Mouse (Mus musculus) CH12.LX (cell line): ENCODE measurements at regions not wholly inside any gene's neighbourhood (a gene's known extent, or its start where the extent isn't known, plus 50 kb on each side); places are given as distances from the start of the nearest gene placed in this dataset.

Experiments
- DNase-seq: peaks from one replicate; pipeline ENCODE4 v3.0.0-alpha.2; 2013; ENCODE audit errors: extremely low read depth
- H3K27ac ChIP-seq: 2 replicates; pipeline ENCODE4 v1.5.1; 2012; ENCODE audit warnings: low read depth, mild to moderate bottlenecking, control low read depth, moderate library complexity; ENCODE audit not compliant: insufficient read depth
- H3K27me3 ChIP-seq: replicated peaks from 2 replicates; pipeline ENCODE3; 2012; ENCODE audit warnings: inconsistent platforms
- H3K36me3 ChIP-seq, 2 experiments: replicated peaks in 1 of 2; 2 replicates each; pipeline versions ENCODE3 to v1.6.1; 2012; ENCODE audit warnings: inconsistent platforms in 1 of 2, low read length in 1 of 2, mild to moderate bottlenecking in 1 of 2, mixed read lengths in 1 of 2, moderate library complexity in 1 of 2; ENCODE audit not compliant: control insufficient read depth in 1 of 2, insufficient read depth in 1 of 2
- H3K4me1 ChIP-seq, 2 experiments: 2 replicates each; pipeline ENCODE4 v1.6.1; 2012; ENCODE audit warnings: inconsistent platforms in 1 of 2, moderate library complexity in 1 of 2; ENCODE audit not compliant: insufficient read depth in 2 of 2, control insufficient read depth in 1 of 2
- H3K4me2 ChIP-seq: 2 replicates; pipeline ENCODE4 v1.6.1; 2012; ENCODE audit warnings: low read depth, mild to moderate bottlenecking, control low read depth; ENCODE audit not compliant: poor library complexity, insufficient read depth, severe bottlenecking
- H3K4me3 ChIP-seq, 3 experiments: fragments of 150-350 bp in 1 of 3; sonication (generic) in 1 of 3; replicated peaks in 1 of 3; 2 replicates each; pipeline versions ENCODE3 to v1.5.1; 2011 to 2012; ENCODE audit warnings: low read depth in 2 of 3, low read length in 2 of 3, mild to moderate bottlenecking in 2 of 3, moderate library complexity in 2 of 3, control low read depth in 1 of 3, improper control_type of control experiment in 1 of 3, inconsistent platforms in 1 of 3, mixed read lengths in 1 of 3; ENCODE audit not compliant: poor library complexity in 1 of 3
- H3K79me2 ChIP-seq: replicated peaks from 2 replicates; pipeline ENCODE4 v1.6.1; 2012; ENCODE audit warnings: mild to moderate bottlenecking, moderate library complexity; ENCODE audit not compliant: control insufficient read depth, poor library complexity, insufficient read depth, severe bottlenecking; ENCODE audit errors: extremely low read depth
- H3K9ac ChIP-seq: 2 replicates; pipeline ENCODE4 v1.6.1; 2012; ENCODE audit warnings: low read depth, mild to moderate bottlenecking, control low read depth, moderate library complexity; ENCODE audit not compliant: insufficient read depth
- H3K9me3 ChIP-seq: replicated peaks from 2 replicates; pipeline ENCODE3; 2012; ENCODE audit warnings: low read length, inconsistent platforms, mixed read lengths
- CHD2 ChIP-seq: IDR thresholded peaks from 2 replicates; pipeline ENCODE4 v1.6.1; 2011; ENCODE audit warnings: low read length, improper control_type of control experiment
- CTCF ChIP-seq, 2 experiments: IDR thresholded peaks in 1 of 2; conservative IDR thresholded peaks in 1 of 2; 2 replicates each; pipeline ENCODE4 v1.5.1; 2011 to 2012; ENCODE audit warnings: low read depth in 2 of 2, low read length in 2 of 2, improper control_type of control experiment in 1 of 2, inconsistent platforms in 1 of 2, mild to moderate bottlenecking in 1 of 2, moderate library complexity in 1 of 2
- JUN ChIP-seq: IDR thresholded peaks from 2 replicates; pipeline ENCODE4 v1.6.1; 2011; ENCODE audit warnings: low read depth, mild to moderate bottlenecking, low read length, improper control_type of control experiment, moderate library complexity; ENCODE audit not compliant: insufficient read depth
- MAFK ChIP-seq: IDR thresholded peaks from 2 replicates; pipeline ENCODE4 v1.6.1; 2011; ENCODE audit warnings: low read length, improper control_type of control experiment; ENCODE audit not compliant: insufficient replicate concordance
- MAZ ChIP-seq: IDR thresholded peaks from 2 replicates; pipeline ENCODE4 v1.6.1; 2012; ENCODE audit warnings: low read depth, mild to moderate bottlenecking, inconsistent platforms, low read length, improper control_type of control experiment, moderate library complexity
- MXI1 ChIP-seq: IDR thresholded peaks from 2 replicates; pipeline ENCODE4 v1.6.1; 2011; ENCODE audit warnings: mild to moderate bottlenecking, low read depth, low read length, improper control_type of control experiment
- RAD21 ChIP-seq: IDR thresholded peaks from 2 replicates; pipeline ENCODE4 v1.6.1; 2011; ENCODE audit warnings: low read depth, mild to moderate bottlenecking, low read length, improper control_type of control experiment, moderate library complexity
- SMC3 ChIP-seq: IDR thresholded peaks from 2 replicates; pipeline ENCODE4 v1.6.1; 2011; ENCODE audit warnings: low read depth, low read length, improper control_type of control experiment
- ZKSCAN1 ChIP-seq: IDR thresholded peaks from 2 replicates; pipeline ENCODE4 v1.6.1; 2012; ENCODE audit warnings: low read depth, inconsistent platforms, low read length, improper control_type of control experiment, borderline replicate concordance
- dilution Hi-C: fragments of 300-500 bp; cut with MboI; formaldehyde crosslinking; loops from 2 replicates; pipeline ENCODE4 v1.14.3; 2020; ENCODE audit warnings: low sequenced_read_pairs; ENCODE audit not compliant: extremely low pct_unique_long_range_greater_than_20kb, extremely low pct_ligation_motif_present
- in situ Hi-C: fragments of 300-500 bp; cut with MboI; formaldehyde crosslinking; loops from 3 replicates; pipeline ENCODE4 v1.14.3; 2019; ENCODE audit warnings: low sequenced_read_pairs, low pct_ligation_motif_present, low pct_unique_long_range_greater_than_20kb, mixed read lengths

DNA sequence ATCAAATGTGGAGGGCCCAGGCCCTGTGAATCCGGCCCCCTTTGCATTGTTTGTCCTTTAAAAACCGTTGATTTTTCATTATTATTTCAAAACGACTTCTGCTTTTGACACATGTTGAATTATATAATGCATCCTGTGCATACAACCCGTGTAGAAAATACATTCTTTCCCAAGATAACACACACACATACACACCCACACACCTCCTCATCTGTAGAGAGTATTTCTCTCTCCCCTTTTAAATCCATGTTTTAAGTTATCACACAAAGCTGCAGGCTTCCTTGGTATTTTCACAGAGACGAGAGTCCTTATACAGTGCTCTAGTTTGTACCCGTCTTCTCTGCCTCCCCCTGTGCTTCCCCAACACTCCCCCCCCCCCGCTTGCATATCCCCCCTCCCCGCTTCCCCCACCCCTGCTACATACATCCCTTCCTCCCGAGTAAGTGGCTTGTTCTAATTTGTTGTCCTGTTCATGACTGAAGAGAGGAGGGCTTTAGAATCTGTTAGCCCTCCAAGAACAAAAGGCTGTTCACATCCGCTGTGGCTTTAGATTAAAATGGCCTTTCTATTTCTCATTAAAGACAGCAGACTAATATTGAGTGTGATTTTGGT lies 95.8 kb upstream of the Errfi1 start:
- DNase-seq, result no peak
- no peak overlapping the region for H3K9ac ChIP-seq
- no peaks in the 10 kb centered on the region for H3K36me3 ChIP-seq
- no peaks in the 10 kb centered on the region for H3K27me3 ChIP-seq
- H3K4me3 ChIP-seq, result no peak overlapping the region
- no peak overlapping the region for H3K4me2 ChIP-seq
- dilution Hi-C loops, result no loop called here
- in situ Hi-C loops, result no loop called here
- TF ChIP-seq JUN, result no peak
- no peak for TF ChIP-seq ZKSCAN1
- no peak for TF ChIP-seq MAZ
- H3K9me3 ChIP-seq, result no peaks in the 10 kb centered on the region
- H3K79me2 ChIP-seq, result no peaks in the 10 kb centered on the region
- H3K27ac ChIP-seq, result no peak overlapping the region
- no peaks in the 10 kb centered on the region for H3K4me1 ChIP-seq

DNA sequence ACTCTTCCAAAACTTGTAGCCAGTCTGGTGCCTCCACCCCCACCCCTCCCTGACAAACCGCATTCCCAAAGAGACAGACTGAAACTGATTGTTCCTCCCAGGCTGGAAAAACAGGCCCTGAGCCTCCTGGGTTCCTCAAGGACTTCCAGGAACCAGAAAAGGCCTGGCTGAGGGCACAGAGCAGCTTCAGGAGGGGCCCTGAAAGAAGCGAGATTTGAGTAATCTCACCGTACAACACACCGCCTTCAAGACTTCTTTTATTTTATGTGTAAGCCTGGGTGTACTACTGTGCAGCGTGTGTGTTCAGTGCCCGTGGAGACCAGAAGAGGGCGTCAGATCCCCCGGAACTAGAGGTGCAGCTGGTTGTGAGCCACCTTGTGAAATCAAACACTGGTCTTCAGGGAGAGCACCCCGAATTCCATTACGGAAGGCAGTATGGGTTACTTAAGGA lies 96.4 kb upstream of the Errfi1 start:
- H3K27ac ChIP-seq, result no peak overlapping the region
- dilution Hi-C loops, result no loop called here
- H3K9ac ChIP-seq, result no peak overlapping the region
- no peaks in the 10 kb centered on the region for H3K4me1 ChIP-seq
- no peak overlapping the region for H3K4me2 ChIP-seq
- H3K36me3 ChIP-seq, result no peaks in the 10 kb centered on the region
- H3K27me3 ChIP-seq, result no peaks in the 10 kb centered on the region
- H3K79me2 ChIP-seq, result no peaks in the 10 kb centered on the region
- no peak for DNase-seq
- no peak overlapping the region for H3K4me3 ChIP-seq
- in situ Hi-C loops, result no loop called here
- H3K9me3 ChIP-seq, result no peaks in the 10 kb centered on the region
- TF ChIP-seq RAD21, result peak; percentile 16
- TF ChIP-seq CHD2, result no peak
- TF ChIP-seq MAFK, result no peak
- TF ChIP-seq SMC3, result peak; percentile 27; the same call in 1 of the 2 replicates
- peak in 1 of 2 experiments; percentile 34; a peak in 2 of 4 replicates for TF ChIP-seq CTCF (conservative IDR thresholded peaks at IDR 0.05 in 1 of 2, IDR thresholded peaks at IDR 0.05 in 1 of 2; ENCODE audit: low read depth in 2 of 2, low read length in 2 of 2)

DNA sequence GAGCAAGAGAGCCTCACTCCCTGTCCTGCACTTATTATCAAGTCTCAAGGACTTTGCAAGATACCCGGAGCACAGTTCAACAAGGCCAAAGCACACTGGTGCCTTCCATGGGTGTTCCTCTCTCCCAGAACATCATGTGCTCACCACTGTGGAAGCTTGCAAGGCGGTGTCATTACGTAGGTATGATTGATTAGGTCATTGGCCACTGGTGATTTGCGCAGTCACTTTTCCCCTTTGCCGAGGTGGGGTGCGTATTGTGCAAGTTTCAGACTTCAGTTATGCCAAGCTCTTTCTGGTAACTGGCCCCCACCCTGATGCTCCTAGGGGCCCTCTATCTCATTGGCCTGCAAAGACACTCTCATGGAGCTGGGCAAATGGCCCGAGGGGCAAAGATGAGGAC lies 98.3 kb upstream of the Errfi1 start:
- in situ Hi-C loops, result no loop called here
- H3K9me3 ChIP-seq, result no peaks in the 10 kb centered on the region
- no peaks in the 10 kb centered on the region for H3K79me2 ChIP-seq
- dilution Hi-C loops, result no loop called here
- DNase-seq, result no peak
- H3K36me3 ChIP-seq, result no peaks in the 10 kb centered on the region
- no peak overlapping the region for H3K4me2 ChIP-seq
- no peaks in the 10 kb centered on the region for H3K27me3 ChIP-seq
- no peak overlapping the region for H3K9ac ChIP-seq
- peaks cover 0 to 10% of the 10 kb centered on the region in 2 experiments; a peak in 3 of 4 replicates for H3K4me1 ChIP-seq
- no peak overlapping the region for H3K27ac ChIP-seq
- no peak overlapping the region for H3K4me3 ChIP-seq
- TF ChIP-seq MXI1, result no peak
- TF ChIP-seq, all 38 proteins: peak for 0
